Mouse (Mus musculus) c-Kit-positive CD71-positive TER-119-negative erythroid progenitor cells, embryonic 14.5 days (primary cell): Measurements from ENCODE around the gene Zfp84.

Experiments used
- DNase-seq: peaks from one replicate; pipeline ENCODE4 v3.0.0-alpha.2; 2013; ENCODE audit warnings: low read depth

The Zfp84 gene

DNA sequence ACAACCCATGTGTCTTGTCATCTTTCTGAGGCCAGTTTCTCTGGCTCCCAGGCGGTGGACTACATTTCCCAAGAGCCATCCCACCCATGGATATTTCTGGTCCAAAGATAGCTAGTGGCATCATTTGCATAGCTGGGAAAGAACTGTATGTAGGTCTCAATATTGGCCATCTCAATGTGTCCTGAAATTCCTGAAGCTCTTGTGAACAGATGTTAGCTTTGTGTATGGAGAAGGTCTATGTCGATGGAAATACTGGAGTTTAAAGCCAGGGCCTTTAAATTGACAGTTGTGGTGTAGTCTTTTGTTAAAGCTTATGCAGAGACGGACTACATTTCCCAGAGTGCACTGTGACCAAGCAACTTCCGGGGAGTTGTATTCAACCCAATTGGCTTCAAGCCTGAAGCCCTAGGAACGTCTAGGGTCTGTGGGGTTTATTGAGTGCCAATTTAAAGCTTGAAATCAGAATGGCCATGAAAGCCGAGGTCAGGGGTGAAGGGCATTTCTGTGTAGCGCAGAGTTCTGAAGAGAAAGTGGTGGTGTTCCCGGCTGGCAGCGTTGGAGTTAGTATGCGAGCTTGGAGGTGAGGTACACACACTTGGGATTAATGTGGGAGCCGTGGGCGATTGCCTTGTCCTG lies 50.4 kb downstream of the Zfp84 start:
- peak; percentile 85 for DNase-seq

DNA sequence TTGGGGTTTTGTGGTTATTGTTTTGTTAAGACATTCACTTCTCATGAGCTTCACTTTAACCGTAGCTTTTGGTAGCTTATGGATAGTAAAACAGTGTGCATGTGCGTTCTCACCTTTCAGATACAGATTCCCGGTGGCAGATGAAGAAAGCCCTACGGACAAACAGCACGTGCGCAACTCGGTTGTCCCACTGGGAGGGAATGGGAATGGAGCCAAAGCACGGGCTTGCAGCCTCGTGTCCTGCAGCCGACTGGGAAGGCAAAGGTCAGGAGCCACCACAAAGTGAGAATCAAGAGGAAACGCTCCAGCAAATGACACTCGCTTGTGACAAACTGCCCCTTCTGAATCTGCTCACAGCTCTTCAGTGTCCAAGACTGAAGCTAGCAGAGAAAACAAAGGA lies 59.6 kb downstream of the Zfp84 start:
- DNase-seq = no peak
